Mouse (Mus musculus) Patski (cell line): Measurements from ENCODE around the gene Slc6a15. TPM values are rescaled to one million over a fixed set of nuclear protein-coding genes. Genes with fewer than 3 reads are reported as not detected.
A peak's percentile ranks its signal among the peaks of the same experiment; 100 is the strongest.

Source experiments
- ATAC-seq: fragments of 100-300 bp; one replicate; pipeline ENCODE4 v1.8.0; 2021
- CTCF ChIA-PET: fragments of 350-600 bp; sonication (Branson Sonifier 250); formaldehyde crosslinking; loops from one replicate; lab custom pipeline; 2022; ENCODE audit warnings: inconsistent platforms; lab: Charles Lee
- POLR2A ChIA-PET: fragments of 350-600 bp; sonication (Branson Sonifier 250); formaldehyde crosslinking; loops from one replicate; lab custom pipeline; 2022; ENCODE audit warnings: antibody characterized with exemption, inconsistent platforms; lab: Charles Lee
- DNase-seq: peaks from one replicate; pipeline ENCODE4 v3.0.0-alpha.2; 2011; ENCODE audit warnings: low read depth, low spot score
- H3K27me3 ChIP-seq: fragments of 371-371 bp; one replicate; pipeline ENCODE4 v1.5.1; 2021
- CTCF ChIP-seq: fragments of 100-300 bp; IDR thresholded peaks from one replicate; pipeline ENCODE4 v1.5.1; 2021
- in situ Hi-C: fragments of 300-500 bp; cut with MboI; formaldehyde crosslinking; loops from 3 replicates; pipeline ENCODE4 v1.11.1; 2018; ENCODE audit warnings: low pct_unique_long_range_greater_than_20kb, mixed read lengths
- polyA plus RNA-seq: library from polyadenylated mRNA; unstranded; gene quantifications from one replicate; pipeline ENCODE4 v1.2.3, GENCODE M21; 2021

Gene Slc6a15
- polyA plus RNA-seq, 1 experiment from 2014 or later: not detected

DNA sequence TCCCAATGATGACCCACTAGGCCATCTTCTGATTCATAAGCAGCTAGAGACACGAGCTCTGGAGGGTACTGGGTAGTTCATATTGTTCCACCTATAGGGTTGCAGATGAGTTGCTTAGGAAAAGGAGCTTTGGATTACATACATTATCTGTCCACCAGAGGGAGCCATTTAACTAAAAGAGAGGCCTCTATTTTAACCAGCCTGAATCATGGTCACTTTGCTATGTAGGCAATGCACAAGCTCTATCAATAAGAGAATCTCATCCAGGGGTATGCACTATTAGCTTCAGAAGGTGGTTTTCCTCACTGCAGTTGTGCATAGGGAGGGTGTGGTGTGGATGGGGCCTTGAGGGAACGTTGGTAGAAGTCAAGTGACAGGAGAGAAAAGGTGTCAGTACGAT lies 75.5 kb downstream of the Slc6a15 start:
- ATAC-seq (peak; percentile 85), DNase-seq (no peak)
- peaks cover 11% of the 10 kb centered on the region for H3K27me3 ChIP-seq
- ChIA-PET CTCF (interaction anchor here (0.8 to 1.3 kb wide), 6 partner anchors 9 to 42 kb away, joined by 3 to 5 read pairs (median 3); no protein-coding TSS in a partner anchor), POLR2A (no interaction called here)
- peak; percentile 66 for TF ChIP-seq CTCF
- in situ Hi-C loops: no loop called here

DNA sequence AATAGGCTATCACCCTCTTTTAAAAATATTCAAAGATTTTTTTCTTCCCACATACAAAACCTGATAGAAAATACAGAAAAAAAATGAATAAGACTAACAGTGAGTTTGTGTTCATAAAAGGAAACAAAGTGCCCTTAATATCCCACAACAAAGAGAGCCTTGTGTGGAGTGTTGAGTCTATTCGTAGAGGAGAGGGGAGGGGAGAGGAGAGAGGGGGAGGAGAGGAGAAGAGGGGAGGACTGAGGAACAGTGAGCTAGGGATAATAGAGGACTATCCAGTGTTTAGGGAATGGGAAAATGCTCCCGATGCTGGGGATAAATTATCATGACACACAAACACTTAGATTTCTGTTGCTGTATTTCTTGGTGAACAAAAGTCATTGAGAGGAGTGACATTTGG lies 80.8 kb downstream of the Slc6a15 start:
- TF ChIP-seq CTCF: no peak
- CTCF ChIA-PET: no interaction called here
- POLR2A ChIA-PET: no interaction called here
- no peak for DNase-seq
- no peak for ATAC-seq
- no peaks in the 10 kb centered on the region for H3K27me3 ChIP-seq
- in situ Hi-C loops: no loop called here

DNA sequence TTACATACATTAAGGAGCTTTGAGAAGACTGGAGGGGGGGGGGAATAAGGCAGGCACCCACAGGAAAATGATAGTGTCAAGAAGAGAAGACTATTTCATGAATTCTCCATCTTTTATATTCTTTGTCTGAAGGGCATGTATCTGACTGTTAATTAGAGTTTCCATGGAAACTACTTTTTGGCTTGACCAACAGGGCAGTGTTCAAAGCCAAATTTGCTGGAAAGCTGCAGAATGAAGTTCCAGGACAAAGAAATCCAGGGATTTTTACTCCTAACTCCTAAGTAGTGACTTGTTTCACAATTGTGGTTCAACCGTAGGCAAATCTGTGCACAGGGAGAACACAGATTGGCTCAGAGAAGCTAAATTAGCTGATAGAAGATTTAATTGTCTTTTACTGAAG lies 90.3 kb downstream of the Slc6a15 start:
- POLR2A ChIA-PET: no interaction called here
- in situ Hi-C loops: no loop called here
- H3K27me3 ChIP-seq: no peaks in the 10 kb centered on the region
- ATAC-seq: no peak
- no peak for DNase-seq
- TF ChIP-seq CTCF: no peak
- CTCF ChIA-PET: no interaction called here

Other genes with a start within 250 kb of the Slc6a15 start
- gene Lrriq1, start 131.5 kb upstream of the Slc6a15 start, polyA plus RNA-seq: 1.8 TPM